Mouse (Mus musculus) testis, adult 2 months (tissue): ENCODE data around the gene Dcun1d3.

Source experiments
- CTCF ChIP-seq: fragments of 200-500 bp; IDR thresholded peaks from 2 replicates; pipeline ENCODE4 v1.5.1; 2012; ENCODE audit warnings: low read depth, mild to moderate bottlenecking, inconsistent platforms, low read length, moderate library complexity; ENCODE audit not compliant: control insufficient read depth, insufficient read depth, insufficient replicate concordance
- POLR2A ChIP-seq: fragments of 200-500 bp; IDR thresholded peaks from 2 replicates; pipeline ENCODE4 v1.6.1; 2012; ENCODE audit warnings: low read depth, mild to moderate bottlenecking, inconsistent platforms, low read length, moderate library complexity; ENCODE audit not compliant: control insufficient read depth

GRCm38 (mm10) chr7:119835371-119835770 is 60.7 kb downstream of the Dcun1d3 start:
- TF ChIP-seq CTCF (no peak), POLR2A (no peak)
